ENCODE assay signal across 19 mouse cellular contexts in genomic region chr1:63909191-63909590, GRCm38 (mm10).
"Had no signal": no experiment of that assay in that cellular context is flagged by ENCODE, and none has a peak within 500 bp of the region (broad histone marks: within the 10 kb centered on the region; RNA-seq: fewer than 3 reads in every experiment).

No protein-coding gene starts in this region.

- DNase-seq: heart, postnatal 14 days; heart, postnatal 36 days; heart, postnatal 4 days; kidney, adult 18-20 months; kidney, adult 2 months; kidney, adult 8-10 months; kidney, adult 9 months; kidney, postnatal 14 days; kidney, postnatal 25 days; kidney, postnatal 36 days; kidney, postnatal 4 days; layer of hippocampus, adult 9-11 months; layer of hippocampus, postnatal 36 days had no signal

- ATAC-seq: hindbrain, embryonic 16.5 days; hindbrain, postnatal 0 days; inflammation-experienced regulatory T-cells, adult 6 months; intestine, embryonic 15.5 days; intestine, embryonic 16.5 days; intestine, postnatal 0 days had no signal
